Mouse (Mus musculus) right cerebral cortex, postnatal 10 days (tissue): ENCODE measurements around the gene Cd200r1.
"Not testable (repeated sequence)": the region's sequence is repeated elsewhere in the genome, so short reads cannot be mapped to it uniquely, and the experiment has no call there.

Source experiments
- DNase-seq, 2 experiments: peaks; one replicate each; pipeline ENCODE4 v3.0.0; 2021; ENCODE audit warnings: low spot score in 2 of 2

Gene Cd200r1

DNA sequence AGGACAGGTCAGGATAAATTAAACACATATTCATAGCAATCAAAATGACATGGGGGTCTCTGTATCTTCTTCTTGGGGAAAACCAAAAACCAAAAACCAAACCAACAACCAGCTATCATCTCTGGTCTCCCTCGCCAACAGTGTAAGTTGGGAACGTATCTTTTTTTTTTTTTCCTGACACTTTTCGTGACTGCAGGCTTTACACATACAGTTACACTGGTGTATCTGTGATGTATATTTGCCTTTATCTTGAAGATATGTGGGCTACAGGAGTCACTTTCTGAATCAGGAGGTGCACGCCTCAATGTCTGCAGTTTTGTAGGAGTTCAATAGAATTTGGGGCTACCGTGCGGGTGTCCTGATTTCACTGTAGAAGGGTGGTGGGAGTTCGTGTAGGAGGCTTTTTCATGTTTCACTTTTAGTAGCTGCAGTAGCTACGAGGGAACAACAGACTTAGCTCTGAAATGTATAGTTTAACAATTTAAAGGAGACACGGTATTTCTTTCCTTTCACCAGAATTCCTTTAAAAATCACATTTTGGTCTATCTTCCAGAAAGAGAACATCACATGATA lies 870 bp downstream of the Cd200r1 start:
- DNase-seq: no peak

DNA sequence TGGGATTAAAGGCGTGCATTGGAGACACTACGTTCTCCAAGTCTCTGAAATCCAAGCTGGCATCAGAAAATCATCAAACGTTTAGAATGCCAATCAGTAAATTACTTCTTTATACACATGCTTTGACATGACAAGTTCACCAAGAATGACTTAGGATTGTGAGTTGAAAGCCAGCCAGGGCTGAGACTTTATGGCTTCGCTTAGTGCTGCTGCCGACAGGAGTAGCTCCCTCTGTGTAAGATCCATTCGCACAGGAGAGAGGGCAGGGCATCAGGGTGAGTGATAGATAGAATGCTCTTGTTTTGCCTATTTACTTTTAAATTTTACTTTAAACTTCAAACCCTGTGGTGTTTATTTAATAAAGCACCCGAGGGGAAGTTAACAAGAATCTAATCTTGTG lies 2.0 kb downstream of the Cd200r1 start:
- DNase-seq: no peak

DNA sequence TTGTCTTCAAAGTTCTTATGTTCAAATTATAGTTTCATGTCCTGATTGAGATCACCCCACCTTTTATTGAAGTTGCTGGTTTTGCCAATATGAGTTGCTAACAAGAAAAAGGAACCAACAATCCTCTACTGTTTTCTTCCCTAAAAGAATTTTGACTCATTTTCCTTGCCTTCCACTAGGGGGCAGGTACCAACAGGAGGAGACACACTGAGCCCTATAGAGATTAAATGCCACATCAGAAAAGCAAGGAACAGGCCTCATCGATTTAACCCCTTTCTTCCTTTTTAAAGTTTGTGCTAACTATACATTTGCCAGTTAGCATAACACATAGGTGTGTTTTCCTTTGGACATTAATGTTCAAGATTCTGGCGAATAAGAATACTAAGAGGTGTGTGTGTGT lies 2.4 kb downstream of the Cd200r1 start:
- no peak for DNase-seq

DNA sequence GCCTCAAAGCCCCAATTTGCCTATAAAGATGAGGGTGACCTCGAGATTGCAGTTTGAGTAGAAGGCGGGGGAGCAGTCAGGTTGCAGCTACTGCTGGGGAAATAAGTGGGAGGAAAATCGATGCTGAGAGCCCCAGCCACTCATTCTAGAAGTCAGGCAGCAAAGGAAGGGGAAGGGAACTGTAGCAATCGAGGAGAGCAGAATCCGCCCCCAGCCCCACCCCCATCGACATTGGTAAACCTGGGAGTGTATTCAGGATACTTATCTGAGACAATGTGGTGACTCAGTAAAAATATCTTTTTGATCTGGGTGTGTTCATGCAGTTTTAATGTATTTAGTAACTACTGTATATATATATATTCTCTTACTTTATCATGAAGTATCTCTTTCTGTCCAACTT lies 7.0 kb downstream of the Cd200r1 start:
- no peak for DNase-seq

DNA sequence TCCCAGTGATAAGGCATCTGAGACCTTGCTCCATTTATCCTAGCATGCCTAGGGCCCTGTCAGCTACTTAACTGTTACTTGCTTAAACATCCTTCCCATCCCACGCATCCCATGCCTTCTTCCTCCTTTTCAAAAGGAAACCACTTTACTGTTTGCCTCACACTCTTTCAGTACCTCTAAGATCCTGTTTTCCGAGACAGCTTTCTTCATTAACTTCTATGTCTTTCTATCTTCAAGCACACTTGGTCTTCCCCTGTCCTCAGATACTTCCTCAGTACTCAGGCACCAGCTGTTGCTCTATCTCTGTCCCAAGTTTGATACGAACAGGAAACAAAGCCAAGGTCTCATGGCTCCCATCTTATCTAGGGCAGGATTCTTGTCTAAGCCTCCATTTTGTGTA lies 8.1 kb downstream of the Cd200r1 start:
- DNase-seq: no peak

DNA sequence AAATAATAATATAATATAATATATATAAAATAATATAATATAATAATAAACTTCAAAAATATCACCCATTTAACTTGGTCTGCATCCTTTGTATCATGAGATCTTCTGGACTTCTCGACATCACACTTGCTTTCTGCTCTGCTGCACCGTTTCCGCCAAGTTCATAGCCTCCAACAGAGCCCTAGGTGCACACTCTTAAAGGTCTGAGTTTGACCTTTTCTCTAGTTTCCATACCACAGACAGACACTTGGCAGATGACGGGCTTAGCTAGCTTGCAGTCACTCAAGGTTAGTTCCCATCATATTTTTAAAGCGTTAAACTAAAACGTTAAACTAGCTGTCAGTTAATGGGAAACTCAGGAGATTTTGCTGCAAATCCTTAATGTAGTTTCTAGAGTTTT lies 8.7 kb downstream of the Cd200r1 start:
- DNase-seq: no peak

DNA sequence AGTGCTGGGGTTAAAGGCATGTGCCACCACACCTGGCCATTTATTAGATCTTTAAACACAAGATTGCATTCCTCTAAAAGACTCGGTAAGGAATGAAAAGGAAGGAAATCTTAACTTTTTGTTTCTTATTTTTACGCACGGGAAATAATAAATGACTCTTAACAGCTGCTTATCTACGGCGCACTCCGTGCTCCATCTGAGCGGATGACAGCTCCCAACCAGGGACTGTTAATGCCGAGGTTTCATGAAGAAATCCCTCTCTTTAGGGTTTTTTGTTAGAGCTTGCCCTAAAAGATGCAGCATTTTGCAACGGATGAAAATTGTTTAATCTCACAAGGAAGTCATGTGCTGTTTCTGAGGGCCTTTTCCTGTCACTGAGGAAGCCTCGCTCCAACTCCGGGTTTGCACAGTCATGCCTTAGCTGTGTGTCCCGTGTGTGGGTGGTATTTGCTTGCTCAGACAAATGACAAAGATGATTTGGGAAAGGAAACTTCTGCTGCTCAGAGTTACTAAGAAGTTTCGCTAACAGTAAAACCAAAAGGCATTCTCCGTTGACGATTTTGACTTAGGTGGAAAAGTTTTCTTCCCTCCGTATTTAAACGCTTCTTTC lies 13.1 kb downstream of the Cd200r1 start:
- DNase-seq: no peak

DNA sequence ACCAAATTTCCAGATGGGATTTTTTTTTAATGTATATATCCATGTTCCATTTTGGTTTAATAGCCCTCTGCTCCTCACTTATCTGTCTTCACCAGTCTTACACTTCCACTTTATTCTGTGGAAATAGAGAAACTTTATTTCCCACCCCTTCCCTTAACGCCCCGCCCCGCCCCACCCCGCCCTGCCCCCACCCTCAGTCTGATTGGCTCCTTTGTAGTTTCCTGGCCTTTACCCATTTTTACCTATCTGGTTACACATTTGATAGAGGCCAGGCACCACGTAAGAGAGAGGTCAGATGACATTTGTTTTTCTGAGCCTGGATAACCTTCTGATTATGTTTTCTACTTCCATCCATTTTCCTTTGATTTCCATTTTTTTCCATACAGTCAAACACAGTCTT lies 14.0 kb downstream of the Cd200r1 start:
- no peak for DNase-seq

DNA sequence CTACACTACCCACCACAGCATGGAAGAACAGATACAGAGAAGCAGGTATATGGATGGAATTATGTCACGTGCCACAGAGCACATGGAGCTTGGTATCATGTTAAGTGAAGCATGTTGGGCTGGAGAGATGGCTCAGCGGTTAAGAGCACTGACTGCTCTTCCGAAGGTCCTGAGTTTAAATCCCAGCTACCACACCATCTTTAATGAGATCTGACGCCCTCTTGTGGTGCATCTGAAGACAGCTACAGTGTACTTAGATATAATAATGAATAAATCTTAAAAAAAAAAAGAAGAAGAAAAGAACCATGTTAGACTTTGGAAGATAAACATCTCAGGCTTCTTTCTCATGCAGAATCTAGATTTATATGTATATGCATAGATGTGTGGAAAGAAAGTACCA lies 15.2 kb downstream of the Cd200r1 start:
- no peak for DNase-seq

DNA sequence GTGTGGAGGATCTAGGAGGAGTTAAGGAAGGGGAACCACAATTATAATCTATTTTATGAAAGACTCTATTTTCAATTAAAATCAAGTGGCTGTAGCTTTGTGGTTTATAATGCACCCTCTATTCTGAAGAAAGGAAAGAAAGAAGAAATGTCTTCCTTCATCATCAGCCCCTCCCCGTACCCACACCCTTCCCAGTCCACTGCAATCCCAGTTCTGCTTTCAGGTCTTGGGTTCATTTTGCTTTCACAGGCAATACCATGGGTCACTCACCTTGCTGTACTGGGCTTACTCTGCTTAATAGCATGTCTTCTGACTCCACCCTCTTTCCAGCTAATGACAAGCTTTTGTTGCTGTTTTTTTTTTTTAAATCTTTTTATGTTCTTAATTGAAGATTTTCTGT lies 21.4 kb downstream of the Cd200r1 start:
- no peak for DNase-seq

DNA sequence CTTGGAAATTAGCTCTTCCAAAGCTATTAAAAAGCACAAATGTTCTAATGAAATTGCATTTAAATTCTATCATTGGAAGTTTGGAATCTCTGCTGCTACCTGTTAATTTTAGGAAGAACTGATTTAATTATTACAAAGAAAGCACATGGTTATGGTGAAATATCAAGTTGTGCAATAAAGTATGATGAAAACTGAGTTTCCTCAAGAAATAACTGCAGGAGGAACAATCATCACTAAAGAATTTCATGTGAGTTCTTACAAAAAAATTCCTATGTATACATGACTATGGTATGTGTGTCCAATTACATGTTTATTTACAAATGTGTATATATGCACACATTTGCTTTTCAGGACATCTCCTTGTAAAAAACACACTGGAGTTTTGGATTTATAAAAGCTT lies 28.9 kb downstream of the Cd200r1 start:
- no peak for DNase-seq

DNA sequence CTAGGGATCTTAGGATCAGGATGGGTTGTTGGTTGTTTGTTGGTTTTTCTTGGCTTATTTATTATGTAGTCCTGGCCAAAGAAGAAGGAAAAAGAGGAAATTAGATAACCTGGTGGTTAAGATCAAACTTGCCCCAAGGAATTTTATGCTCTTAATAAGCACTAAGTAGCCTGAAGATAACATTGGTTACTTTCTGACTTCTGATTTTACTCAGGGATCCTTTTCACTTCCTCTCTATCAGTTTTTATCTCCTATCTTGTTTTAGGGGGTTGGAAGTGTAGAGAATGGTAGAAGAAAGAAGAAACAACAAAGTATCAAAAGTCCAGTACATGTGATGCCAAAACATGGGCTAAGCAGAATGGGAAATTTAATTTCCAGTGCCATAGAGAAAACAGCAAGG lies 40.4 kb downstream of the Cd200r1 start:
- no peak for DNase-seq

DNA sequence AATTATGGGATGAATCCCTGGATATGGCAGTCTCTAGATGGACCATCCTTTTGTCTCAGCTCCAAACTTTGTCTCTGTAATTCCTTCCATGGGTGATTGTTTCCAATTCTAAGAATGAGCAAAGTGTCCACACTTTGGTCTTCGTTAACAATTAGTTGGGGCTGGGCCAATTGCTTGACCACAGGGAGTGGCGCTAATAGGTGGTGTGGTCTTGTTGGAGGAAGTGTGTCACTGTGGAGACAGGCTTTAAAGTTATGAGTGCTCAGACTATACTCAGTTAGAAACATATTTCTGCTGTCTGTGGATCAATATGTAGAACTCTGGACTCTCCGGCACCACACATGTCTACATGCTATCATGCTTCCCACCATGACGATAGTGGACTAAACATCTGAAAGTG lies 44.7 kb downstream of the Cd200r1 start:
- not testable (repeated sequence) for DNase-seq

DNA sequence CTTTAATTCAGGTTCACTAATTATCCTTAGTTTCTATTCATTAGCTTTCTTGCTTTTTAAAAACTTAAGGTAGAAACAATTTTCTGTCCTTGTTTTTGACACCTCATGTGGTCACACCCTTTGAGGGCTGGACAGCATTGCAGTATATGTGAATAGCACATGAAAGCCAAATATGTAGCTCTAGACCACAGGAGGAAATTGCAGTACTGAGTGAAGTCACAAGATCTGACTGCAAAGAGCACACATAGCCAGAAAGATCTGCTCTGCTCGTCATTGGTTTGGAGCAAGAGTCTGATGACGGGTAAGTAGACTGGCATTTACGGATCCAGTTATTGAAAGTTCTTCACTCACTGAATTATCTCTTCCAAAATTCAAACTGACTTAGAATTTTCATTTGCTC lies 46.0 kb downstream of the Cd200r1 start, which contains the start of gene Cd200r4:
Gene Cd200r4 (plus strand): TSS at position 190 of the 400 bp plus-strand sequence.
- no peak for DNase-seq

DNA sequence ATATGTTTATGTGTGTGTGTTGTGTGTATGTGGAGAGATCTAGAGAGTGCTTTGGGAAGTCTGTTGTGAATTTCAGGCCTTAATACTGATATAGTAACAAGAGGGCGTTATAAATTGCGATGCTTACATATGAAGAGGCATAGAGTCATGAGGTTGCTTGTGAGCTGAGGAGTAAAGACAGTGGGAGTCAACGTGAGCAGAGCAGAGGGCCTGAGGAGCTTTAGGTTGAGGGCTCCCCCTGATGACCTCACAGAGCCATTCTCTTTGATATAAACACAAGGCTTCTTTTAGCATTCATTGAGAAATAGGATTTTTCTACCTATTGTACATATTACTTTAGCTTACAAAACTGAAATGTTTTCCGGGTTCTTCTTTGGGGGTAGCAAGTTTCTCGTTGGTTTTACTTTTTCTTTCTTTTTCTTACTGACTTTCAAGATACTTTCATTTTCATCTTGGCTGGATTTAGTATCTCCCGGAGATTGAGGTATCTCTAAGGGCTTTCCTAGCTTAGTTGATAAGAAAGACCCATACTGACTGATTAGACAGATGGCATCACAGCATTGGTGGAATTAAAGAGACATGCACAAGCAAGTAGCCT lies 47.0 kb downstream of the Cd200r1 start:
- no peak for DNase-seq

DNA sequence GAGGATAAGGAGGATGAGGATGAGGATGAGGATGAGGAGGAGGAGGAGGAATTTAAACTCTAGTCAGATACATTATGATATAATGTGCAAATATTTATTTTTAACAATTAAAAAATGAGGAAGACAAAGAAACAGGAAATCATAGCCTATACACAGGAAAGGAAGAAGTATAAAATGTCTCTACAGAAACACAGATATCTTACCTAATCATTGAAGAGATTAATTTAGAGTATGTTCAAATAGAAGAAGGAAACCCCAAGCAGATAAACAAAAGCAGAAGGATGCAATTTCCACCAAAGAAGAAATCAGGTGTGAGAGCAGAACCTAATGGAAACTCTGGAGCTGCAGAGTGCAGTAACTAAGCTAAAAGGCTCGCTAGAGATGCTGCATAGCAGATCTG lies 52.5 kb downstream of the Cd200r1 start:
- DNase-seq: no peak

DNA sequence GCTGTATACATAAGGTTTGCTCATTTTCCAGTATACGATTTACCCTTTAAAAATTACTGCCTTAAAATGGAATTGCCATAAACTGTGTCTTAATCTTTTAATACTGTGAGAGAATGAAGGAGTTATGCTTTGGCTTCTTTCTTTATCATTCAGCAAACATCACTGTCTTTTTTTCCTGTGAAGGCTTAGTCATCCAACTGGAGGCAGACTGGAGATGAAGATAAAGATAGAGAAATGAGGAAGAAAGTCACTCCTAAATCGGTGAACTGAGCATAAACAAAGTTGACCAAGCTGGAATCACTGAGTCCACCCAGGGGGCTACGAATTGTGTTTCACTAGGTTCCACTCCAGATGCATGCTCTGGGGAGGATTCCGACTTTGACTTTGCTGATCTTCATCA lies 55.0 kb downstream of the Cd200r1 start:
- DNase-seq: no peak

DNA sequence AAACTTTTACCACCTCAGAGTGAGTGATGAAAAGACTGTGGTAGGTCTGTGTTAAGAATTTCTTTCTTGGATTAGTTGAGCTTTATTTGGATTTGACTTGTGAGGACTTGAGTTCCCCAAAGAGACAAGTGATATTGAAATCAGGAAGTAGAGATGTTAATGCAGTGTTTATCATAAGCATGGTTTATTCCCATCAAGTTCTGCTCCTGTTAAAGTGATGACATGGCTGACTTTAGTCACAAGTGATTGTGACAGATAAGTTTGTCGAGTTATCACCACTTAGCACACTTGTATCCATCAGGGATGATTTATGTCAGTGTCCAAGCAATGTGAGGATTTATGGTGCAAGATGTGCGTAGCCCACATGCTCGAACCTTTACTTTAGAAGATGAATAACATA lies 66.8 kb downstream of the Cd200r1 start:
- no peak for DNase-seq

DNA sequence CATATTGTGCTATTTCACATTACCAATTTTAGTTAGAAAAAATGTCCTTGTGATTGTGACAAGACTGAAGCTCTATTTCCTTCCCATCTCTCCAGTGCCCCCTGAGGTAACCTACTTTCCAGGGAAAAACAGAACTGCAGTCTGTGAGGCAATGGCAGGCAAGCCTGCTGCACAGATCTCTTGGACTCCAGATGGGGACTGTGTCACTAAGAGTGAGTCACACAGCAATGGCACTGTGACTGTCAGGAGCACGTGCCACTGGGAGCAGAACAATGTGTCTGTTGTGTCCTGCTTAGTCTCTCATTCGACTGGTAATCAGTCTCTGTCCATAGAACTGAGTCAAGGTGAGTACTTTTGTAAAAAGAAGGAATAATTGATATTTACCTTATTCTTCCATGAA lies 67.7 kb downstream of the Cd200r1 start:
- not testable (repeated sequence) for DNase-seq
